Mouse (Mus musculus): Measurements from ENCODE around the gene Kcnk7.

The Kcnk7 gene

DNA sequence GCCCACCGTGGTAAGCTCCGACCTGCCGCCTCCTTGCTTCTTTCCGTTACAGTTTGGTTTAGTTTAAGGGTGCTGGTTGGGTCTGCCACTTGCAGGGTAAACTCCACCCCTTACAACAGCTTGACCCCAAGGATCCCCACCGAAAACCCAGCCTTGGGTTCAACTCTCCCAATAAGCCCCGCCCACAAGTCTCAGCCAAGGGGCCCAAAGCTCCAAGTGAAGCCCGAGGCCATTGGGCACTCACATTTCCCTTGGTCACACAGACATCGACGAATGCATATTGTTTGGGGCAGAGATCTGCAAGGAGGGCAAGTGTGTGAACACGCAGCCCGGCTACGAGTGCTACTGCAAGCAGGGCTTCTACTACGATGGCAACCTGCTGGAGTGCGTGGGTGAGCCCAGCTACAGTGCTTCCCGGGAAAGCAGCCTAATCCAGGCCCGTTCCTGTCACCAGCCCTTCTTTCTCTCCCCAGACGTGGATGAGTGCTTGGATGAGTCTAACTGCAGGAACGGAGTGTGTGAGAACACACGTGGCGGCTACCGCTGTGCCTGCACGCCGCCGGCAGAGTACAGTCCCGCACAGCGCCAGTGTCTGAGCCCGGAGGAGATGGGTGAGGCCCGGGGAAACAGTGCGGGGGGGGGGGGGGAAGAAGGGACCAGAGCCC is 52.3 kb downstream of the Kcnk7 start:
- no peak for DNase-seq

Data from kidney, postnatal 25 days (tissue).